Mouse (Mus musculus): Measurements from ENCODE around the gene Slc9a3.

Slc9a3 gene

DNA sequence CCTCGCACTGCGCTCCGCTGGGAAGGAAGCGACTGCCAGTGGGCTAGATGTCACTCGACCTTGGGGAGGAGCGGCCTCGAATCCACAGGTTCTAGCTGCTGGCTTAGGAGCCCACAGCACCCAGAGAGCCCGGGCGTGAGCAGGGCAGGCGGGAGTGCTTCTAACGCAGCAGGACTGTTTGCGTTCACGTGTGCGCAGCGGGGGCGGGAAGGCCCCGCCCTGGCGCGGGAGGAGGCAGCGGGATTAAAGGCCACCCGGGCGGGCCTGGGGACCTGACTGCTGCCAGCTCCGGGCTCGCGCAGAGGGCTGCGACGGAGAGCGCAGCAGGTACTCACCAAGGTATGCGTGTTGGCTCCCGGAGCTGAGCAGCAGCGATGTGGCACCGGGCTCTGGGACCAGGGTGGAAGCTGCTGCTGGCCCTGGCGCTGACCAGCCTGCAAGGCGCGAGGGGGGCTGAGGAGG, at the start of gene Slc9a3:
Slc9a3 (plus strand) TSS at position 317 of the 462 bp plus-strand sequence.
- DNase-seq: no peak

DNA sequence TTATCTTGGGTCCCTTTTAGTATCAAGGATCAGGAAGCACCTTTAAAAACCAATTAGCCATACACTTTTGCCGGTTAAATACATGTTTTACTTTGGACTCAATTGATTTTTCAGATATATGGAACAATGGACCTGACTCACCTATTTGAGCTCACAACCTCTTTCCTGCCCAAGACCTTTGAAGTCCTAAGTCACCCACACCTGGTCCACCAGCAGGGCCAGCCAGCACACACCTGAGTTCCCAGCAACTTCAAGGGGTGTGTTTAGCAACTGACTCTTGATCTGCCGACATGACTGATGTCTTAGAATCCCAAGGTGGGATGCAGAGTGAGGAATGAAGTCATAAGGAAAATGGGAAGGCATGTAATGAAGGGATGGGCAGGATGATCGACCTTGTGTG, 49.5 kb upstream of the Slc9a3 start:
- no peak for DNase-seq

DNA sequence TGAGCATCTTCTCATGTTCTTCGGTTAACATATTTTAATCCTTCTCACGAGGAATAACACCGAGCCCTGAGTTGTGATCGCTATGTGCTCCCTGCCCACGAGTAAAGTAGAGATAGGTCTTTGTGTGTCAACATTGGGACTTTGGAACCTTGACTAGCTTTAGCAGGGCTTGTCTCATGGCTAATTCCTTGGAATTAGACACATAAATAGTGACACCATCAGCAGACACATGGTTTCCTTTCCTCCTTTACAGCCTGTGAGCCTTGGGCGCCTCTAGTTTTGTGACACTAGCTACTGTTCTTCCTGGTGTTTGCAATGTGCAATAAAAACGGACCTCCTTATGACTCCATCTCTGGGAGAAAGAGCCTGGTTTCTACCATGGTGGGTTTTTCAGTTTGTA, 47.9 kb upstream of the Slc9a3 start:
- no peak for DNase-seq

DNA sequence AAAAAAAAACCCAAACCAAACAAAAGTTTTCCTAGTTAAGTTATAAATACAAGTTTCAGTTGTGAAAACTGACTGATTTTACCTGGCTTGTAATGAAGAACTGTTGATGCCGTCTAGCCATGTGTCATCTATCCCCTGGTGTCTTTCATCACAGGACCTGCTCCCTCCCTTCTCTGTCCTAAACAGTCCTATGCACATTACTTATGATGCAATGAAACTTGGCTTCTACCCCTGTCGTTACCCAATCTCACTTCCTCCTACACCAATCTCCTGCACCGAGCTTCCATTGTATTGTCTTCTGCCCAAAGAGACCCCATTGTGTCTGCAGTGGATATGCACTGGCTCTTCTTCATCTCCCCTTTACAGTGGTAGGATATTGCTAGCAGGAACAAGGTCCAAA, 31.0 kb upstream of the Slc9a3 start:
- peak; percentile 16 for DNase-seq

DNA sequence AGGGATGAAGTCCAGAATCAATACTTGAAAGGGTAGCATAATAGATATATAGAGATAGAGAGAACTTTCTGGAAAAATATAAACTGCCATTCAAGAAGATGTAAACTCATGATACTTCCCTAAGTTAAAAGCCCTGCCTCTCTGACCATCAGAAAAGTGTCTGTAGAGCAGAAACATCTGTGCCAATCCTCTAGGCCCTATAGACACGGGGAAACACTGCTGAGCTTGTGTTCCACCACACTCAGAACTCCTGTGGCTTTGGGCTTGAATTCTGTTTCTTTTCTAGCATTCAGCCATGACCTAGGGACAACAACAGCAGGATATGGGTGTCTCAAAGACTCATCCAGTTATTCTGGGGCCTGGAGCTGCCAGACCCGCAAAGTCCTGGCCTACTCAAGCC, 25.3 kb upstream of the Slc9a3 start:
- DNase-seq: no peak

DNA sequence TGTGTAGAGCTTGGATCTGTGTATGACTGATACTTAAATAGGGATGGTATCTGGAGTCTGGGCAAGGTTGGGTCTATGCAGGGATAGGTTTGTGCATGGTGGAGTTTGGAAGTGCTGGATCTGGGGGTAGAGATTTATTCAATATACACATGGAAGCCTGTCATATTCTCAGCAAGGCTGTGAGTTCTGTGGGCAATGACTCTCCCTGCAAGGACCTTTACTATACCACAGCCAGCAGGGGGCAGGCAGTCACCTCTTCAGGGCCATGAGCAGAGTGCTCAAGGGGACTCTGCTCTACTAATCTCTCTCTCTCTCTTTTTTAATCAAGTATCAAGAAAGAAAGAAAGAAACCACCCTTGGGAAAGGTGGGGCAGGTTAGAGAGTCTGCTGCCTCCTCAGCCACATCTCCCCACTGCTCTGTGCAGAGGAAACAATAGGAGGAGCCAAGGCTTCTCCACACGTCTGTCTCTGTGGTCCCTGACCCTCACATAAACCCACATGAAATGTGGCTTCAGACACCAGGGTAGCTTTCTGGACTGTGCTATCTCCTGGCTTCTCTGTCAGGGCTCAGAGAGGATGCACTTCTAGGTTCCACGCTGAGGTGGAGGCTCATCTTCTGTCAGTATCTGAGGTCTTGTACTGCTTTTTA, 24.4 kb upstream of the Slc9a3 start:
- DNase-seq: peak; percentile 62

DNA sequence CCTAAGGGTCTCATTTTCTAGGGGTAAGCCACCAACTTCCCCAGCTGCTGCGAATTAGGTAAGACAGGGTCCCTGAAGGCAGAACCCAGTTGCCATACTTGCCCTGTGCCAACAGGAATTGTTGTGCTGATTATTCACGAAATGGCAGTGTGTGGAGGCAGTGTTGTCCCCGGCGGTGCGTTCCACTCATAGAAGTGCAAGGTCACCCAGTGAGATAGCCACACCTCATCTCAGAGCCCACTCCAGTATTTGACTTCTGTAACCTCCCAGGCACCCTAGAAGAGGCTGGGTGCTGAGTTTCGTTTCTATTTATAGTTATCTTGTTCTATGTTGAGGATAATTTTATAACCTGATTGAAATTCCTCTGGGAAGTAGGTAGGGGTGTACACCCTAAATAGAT, 22.3 kb upstream of the Slc9a3 start:
- no peak for DNase-seq

DNA sequence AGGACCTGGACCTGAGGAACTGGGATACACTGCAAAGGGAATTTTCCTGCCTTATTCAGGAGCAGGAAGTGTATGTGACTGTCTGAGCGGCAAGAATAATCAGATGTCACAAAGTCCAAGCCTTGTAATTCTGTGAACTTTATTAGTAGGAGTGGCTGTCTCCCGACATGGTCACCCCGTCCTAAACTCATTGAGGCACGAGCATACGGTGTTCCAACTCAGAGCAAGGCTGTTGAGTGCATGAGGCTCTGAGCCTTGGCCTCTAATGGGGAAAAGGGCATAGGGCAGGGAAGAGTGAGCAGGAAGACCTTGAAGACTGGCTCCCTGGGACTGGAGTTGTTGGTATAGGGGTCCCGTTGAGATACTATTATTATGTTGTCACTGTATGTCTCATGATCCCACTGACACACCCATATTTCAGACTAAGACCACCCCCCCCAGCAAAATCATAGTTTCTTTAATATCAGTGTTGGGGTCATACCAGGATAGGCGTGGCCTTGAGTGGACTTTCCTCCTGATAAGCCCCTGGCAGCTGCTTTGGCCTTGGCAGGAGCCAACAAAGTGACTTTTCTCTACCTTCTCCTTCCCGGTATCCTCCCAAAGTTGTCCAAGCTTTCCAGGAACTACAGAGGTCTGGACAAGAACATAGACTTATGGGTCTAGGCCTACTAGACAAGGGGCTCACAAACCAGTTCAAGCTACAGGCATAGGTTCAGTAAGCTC, 19.0 kb upstream of the Slc9a3 start:
- DNase-seq: no peak

DNA sequence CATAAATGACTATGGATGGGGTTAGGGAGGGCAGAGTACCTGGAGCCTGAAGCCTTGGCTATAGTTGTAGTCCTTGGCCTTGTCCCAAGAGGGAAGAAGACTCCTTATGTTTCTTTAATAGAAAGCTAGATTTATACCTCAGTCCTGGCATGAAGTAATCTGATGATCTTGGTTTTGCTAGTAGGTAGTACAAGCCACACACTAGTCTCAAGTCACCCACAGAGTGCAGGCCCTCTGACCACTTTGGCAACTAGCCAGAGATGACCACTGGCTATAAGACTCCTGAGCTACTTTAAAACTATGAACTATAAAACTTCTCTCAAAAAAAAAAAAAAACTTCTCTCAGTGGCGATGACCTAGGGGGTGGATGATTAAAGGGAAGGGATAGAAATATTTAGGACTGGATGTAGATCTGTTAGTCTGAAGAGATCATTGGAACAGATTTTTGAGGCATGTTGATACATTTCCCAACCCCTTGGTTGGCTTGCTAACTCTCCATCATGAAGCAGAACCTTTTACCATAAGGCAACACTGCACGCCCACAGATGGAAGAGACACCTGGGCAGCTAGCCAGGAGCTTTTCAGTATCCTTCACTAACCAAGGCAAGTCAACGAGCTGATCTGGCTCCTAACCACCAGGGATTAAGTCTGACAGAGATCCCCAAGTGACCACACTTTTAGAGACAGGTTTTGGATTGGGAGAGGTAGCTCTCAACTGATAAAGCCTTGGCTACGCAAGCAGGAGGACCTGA, 18.2 kb upstream of the Slc9a3 start:
- DNase-seq: no peak

DNA sequence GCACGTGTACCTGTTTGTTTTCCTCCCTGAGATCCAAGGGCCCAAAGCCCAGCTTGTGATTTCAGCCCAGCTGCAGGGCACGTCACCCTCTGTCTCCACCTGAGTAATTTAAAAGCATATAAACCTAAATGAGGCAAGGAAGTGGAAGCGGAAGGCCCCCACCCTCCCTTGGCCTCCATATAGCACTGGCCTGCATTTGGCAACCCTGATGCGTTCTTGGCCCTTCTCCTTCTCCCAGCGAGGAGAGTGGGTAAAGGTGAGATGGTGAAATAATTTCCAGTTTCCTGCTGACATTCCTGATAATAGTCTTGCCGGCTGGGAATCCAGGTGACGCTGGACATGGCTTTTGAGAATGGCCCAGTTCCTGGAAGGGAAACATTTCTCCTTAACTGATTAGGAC, 16.8 kb upstream of the Slc9a3 start:
- DNase-seq: no peak

DNA sequence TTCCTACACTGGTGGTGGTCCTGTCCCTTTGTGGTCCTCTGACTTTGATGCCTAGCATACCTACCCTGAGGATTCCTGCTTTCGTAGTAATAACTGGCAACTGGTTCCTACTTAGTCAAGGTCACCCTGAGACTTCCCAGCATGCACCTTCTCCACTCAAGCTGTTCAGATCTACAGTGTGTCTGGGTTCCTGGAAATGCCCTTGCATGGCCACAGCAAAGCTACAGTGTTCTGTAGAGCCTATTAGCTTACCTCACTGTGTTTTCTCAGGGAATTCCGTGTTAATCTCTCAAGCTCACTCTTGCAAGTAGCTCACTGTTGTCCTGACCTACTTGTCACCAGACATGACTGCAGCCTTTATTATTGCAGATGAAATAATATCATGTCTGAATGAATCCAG, 13.8 kb upstream of the Slc9a3 start:
- DNase-seq: no peak

DNA sequence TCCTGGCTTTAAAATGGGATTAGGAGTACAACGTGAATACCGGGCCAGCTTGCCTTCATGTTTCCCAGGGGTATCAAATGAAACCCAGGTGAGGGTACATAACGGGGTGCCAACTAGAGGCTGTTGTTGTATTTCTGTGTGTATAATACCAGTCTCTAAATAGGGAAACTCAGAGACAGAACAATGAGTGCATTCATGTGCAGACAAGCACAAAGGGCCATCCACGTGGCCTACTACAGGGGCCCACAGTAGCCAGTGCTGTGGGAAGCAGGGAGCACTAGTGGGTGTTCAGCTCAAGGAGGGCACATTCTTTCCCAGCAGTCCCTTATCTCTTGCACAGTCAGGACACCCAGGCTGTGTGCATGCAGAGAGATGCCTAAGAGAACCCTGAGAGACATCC, 8.7 kb upstream of the Slc9a3 start:
- DNase-seq: no peak

DNA sequence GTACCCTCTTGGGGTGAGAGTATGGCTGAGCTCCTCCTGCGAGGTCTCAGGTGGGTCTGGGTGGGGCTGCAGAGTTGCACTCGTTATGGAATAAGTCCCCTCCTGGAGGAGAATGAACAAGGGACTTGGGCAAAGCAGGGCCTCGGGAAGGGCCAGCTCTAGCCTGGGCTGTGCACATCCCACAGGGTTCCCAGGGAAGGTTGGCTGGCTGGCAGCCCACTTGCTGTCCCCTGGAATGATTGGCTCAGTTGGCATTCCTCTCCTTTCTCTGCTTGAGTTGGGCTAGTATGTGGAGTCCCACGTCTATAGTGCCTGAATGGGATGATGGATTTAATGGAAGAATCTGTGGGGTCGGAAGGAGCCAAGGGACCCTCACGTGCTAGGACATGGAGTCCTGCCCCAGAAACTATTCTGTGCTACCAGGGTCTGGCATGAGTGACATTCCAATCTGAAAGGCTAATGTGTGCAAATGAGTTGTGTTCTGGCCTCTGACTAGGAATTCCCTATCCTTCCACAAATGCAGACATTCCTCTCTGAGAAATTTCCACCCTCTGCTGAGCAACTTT, 7.5 kb upstream of the Slc9a3 start:
- no peak for DNase-seq

DNA sequence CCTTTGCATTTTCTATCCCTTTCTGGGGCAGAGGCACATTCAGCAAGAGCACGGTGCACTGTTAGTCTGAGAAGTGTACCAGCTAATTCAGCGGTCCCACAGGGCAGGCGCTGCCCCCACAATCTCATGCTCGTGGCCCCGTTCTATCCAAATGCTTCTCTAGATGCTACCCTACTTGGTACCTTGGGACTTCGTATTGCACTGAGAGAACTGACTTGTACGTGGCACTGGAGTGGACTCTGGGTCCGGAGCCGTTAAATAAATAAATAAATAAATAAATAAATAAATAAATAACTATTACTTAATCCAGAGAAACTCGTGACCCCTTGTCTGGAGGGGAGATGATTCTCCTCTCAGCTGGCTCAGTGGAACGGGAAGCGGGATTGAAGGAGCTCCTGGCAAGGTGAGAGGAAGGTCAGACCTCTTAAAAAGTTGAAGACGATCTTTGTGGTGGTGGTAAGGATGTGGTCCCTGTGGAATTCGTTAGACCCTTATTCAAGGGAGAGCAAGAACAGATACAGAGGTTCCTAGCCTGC, 606 bp downstream of the Slc9a3 start:
- no peak for DNase-seq

DNA sequence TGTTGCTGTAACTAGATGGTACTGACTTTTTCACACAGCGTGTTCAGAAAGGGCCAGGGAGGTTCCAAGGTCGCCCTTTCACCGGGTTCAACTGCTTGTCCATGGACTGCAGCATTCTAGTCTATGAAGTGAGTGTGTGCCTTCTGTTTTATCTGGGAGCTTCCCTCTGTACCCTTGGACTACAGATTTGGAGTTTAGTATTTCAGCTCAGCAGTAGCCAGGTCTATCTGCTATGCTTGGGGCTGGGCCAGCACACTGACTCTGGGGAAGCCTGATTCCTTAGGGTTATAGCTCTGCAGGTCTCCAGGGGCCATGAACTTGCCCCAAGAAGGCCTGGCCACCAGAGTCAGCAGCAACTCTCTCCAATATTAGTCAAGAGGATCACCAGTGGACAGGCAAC, 1.4 kb downstream of the Slc9a3 start:
- no peak for DNase-seq

DNA sequence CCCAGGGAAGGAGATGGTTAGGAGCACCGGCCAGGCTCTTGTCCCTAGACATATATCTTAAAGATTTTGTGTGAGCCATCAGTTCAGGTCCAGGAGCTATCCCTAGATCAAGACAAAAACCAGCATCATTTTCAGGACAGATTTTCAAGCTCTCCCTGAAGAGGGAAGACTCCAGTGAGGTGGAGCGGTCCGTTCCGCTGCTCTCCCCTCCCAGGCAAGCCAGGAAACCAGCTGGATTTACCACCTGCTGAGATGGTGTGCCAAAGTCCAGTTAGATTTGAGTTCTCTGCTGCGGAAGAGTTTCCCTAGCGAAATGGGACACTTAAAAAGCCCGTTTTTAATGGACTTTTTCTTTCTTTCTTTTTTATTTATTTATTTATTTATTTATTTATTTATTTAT, 6.3 kb downstream of the Slc9a3 start:
- DNase-seq: no peak

DNA sequence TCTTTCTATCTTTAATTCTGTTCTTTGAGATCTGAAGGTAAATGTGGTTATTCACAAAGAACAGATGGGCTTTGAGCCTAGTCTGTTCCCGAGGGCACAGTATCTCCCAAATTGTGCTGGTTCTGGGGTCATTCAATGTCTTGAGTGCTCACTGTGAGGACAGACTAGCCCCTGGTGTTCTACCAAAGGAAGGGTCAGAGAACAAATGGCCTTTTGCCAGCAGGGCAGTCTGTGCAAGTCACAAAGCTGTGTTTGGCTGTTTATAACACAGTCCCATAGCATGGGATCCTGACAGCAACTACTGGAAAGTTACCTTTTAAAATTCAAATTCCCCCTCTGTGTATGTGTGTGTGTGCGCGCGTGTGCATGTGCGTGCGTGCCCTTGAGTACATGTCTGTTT, 8.7 kb downstream of the Slc9a3 start:
- DNase-seq: no peak

DNA sequence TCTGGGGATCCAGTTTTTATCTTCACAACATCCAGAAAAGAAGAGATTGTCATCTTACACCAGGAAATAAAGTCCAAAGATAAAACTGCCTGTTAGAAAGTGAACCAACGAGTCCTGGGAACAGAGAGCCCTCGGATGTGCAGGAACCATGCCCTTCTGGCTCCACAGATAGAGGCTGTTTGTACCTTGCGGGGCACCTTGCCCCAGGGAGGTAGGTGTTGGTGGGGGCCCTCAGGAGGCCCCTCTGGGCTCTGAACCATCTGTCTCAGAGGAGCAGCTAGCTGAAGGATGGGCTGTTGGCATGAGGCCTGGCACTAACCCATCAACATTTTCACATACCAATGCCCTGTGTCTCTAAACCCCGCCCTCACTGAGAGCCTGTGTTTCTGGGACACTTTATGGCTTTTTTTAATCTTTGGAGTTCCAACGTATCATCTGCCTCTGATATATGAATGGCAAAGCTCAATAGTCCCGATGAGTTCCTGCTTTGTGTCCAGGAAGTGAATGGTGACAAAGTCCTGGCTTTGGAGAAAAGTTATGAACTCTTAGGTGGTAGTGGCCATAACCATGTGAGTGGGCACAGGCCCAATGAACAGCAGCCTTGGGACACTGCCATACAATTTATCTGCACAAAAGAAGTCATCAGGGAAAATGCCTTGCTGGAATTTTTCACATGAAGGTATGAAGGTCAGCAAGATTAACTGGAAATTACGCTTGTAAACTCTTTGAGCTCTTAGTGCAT, 17.8 kb downstream of the Slc9a3 start:
- no peak for DNase-seq

DNA sequence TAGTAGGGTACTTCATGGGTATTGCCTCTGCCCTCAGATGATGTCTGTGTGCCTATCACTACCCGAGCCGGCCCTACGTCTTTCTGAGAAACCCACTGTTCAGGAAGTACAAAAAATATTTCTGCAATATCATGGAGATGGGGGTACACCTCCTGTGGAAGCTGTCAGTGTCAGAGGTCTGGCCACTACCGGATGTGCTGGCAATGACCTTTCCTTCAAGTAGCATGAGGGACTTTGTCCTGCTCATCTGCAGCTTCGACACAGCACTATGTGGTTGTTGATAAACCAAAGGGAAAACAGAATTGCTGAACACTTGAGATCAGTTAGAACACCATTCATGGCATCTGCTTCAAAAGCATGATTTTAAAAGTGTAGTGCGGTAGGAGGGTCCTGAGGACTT, 19.5 kb downstream of the Slc9a3 start:
- no peak for DNase-seq

DNA sequence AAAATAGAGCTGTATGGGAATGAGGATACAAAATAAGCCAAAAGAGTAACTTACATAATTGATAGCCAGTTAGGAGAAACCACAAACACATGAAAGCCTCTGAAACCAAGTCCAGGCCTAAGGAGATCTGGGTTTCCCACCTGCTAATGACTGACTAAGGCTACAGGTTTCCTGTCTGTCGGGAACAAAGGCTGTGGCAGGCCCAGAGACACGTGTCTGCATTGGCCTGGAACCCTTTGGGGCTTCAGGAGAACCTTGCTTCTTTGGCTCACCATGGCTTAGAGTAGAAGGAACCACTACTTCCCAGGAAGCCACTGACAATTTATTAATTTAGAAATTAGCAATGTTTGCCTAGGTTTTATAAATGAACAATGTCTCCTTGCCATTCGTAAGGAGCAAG, 22.0 kb downstream of the Slc9a3 start:
- DNase-seq: no peak

DNA sequence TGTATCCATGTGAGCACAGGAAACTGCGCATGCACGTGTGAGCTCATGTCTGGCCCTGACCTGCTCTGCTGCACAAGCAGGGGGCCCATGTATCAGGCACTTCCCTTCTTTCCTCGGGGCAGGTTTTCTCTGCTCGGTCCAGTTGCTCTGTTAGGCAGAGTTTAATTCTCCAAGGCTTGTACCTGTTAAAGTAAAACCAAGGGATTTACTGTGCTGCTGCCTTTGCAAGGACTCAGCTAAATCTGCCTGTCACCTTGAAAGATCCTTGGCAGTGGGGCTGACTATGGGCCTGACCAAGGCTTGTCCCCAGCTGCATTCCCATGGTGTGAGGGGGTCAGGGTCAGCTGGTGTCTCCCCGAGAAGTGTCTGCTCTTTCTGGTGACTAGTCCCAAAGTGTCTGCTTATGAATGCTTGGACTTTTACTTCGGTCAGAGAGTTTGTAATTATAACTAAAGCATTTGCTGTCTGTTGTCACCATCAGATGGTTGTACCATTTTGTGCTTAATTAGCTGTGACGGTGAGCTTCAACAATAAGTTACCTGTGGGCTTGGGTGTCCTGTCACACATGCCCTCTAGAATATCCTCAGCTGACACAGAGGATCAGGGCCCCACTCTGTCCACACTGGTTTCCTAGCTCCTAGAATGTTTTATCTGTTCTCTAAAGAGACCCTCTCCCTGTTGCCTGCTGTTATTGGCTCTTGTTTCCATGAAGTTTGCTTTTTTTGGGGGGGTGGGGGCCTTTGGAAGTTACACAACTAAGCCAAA, 23.0 kb downstream of the Slc9a3 start:
- DNase-seq: no peak

All from lung, postnatal 36 days (tissue).